Comparison of ENCODE assay signal across 8 mouse cellular contexts in genomic region chr2:157278717-157279415, GRCm38 (mm10). TPM values are rescaled to one million over a fixed set of nuclear protein-coding genes. Genes with fewer than 3 reads are reported as not detected.
A peak's percentile ranks its signal among the peaks of the same experiment; 100 is the strongest.
DNase-seq lines count a peak whose midpoint lies in the region; ATAC-seq and TF ChIP-seq lines count a peak whose summit lies in the region.

Rpn2 (plus strand) TSS chr2:157279017.

- peak; percentile 100 for ATAC-seq in kidney, embryonic 14.5 days (ENCODE audit: low FRiP score, low TSS enrichment)
- ATAC-seq in limb, embryonic 15.5 days (ENCODE audit: insufficient number of reproducible peaks, low FRiP score, low TSS enrichment, low read depth), result peak; percentile 99

- peak within 1 kb of the TSS; percentile 74 for H3K9ac ChIP-seq in kidney, embryonic 14.5 days (ENCODE audit: low read depth, low read length)
- H3K9ac ChIP-seq in limb, embryonic 15.5 days, result peak within 1 kb of the TSS; percentile 91

- WGBS in kidney, embryonic 14.5 days, result under 1% methylated on average over 63 of the region's 64 CpGs
- WGBS in limb, embryonic 15.5 days, result under 1% methylated on average over 62 of the region's 64 CpGs

- H3K4me3 ChIP-seq in bone marrow macrophage, adult 2 months (ENCODE audit: insufficient read depth, low read length), result peak within 1 kb of the TSS; percentile 98
- H3K4me3 ChIP-seq in embryonic fibroblast, embryonic 13.5 days (ENCODE audit: insufficient read depth, low read length), result peak within 1 kb of the TSS; percentile 100
- H3K4me3 ChIP-seq in kidney, embryonic 14.5 days (ENCODE audit: low read length), result peak within 1 kb of the TSS; percentile 78
- H3K4me3 ChIP-seq in limb, embryonic 15.5 days, result peak within 1 kb of the TSS; percentile 100

- peak; percentile 97 for DNase-seq in A20 (ENCODE audit: low read depth, low spot score)
- DNase-seq in heart, adult 9 months (ENCODE audit: low spot score in 2 of 2), result peak; percentile 96 to 98
- DNase-seq in monocyte, adult 2 months (ENCODE audit: low read depth in 1 of 2, low spot score in 2 of 2), result peak; percentile 88 to 92
- peak; percentile 96 for DNase-seq in spleen, postnatal 36 days (ENCODE audit: low spot score in 2 of 2)

- TF ChIP-seq CTCF in bone marrow macrophage, adult 2 months (IDR thresholded peaks at IDR 0.05; ENCODE audit: low read depth, low read length), result no peak
- TF ChIP-seq CTCF in embryonic fibroblast, embryonic 13.5 days (IDR thresholded peaks at IDR 0.05; ENCODE audit: borderline replicate concordance, insufficient read depth, low read length), result no peak

- peaks cover 9% of the 10 kb centered on the region for H3K4me1 ChIP-seq in bone marrow macrophage, adult 2 months (ENCODE audit: control insufficient read depth, insufficient read depth, low read length)
- peaks cover 13% of the 10 kb centered on the region for H3K4me1 ChIP-seq in embryonic fibroblast, embryonic 13.5 days (ENCODE audit: control insufficient read depth, insufficient read depth, low read length)
- peaks cover 16% of the 10 kb centered on the region for H3K4me1 ChIP-seq in kidney, embryonic 14.5 days (ENCODE audit: control insufficient read depth, insufficient read depth, low read length)
- H3K4me1 ChIP-seq in limb, embryonic 15.5 days, result peaks cover 19% of the 10 kb centered on the region

- H3K4me2 ChIP-seq in kidney, embryonic 14.5 days (replicated peaks; ENCODE audit: low read depth, low read length), result peak within 1 kb of the TSS; percentile 75
- peak within 1 kb of the TSS; percentile 64 for H3K4me2 ChIP-seq in limb, embryonic 15.5 days

- no peak for TF ChIP-seq POLR2A in bone marrow macrophage, adult 2 months (IDR thresholded peaks at IDR 0.05; ENCODE audit: borderline replicate concordance, low read depth, low read length)
- peak; percentile 45 for TF ChIP-seq POLR2A in embryonic fibroblast, embryonic 13.5 days (IDR thresholded peaks at IDR 0.05; ENCODE audit: low read depth, low read length)

- no peaks in the 10 kb centered on the region for H3K9me3 ChIP-seq in kidney, embryonic 14.5 days (ENCODE audit: control insufficient read depth, low read length)
- no peaks in the 10 kb centered on the region for H3K9me3 ChIP-seq in limb, embryonic 15.5 days

- peaks cover 18% of the 10 kb centered on the region for H3K36me3 ChIP-seq in kidney, embryonic 14.5 days (ENCODE audit: control insufficient read depth, insufficient read depth, low read length)
- H3K36me3 ChIP-seq in limb, embryonic 15.5 days, result peaks cover 15% of the 10 kb centered on the region

- H3K27ac ChIP-seq in bone marrow macrophage, adult 2 months (ENCODE audit: insufficient read depth, low read depth, low read length), result peak within 1 kb of the TSS; percentile 80
- peak within 1 kb of the TSS; percentile 80 for H3K27ac ChIP-seq in embryonic fibroblast, embryonic 13.5 days (ENCODE audit: insufficient read depth, low read length)
- H3K27ac ChIP-seq in kidney, embryonic 14.5 days (ENCODE audit: low read depth, low read length), result peak within 1 kb of the TSS; percentile 93
- peak within 1 kb of the TSS; percentile 97 for H3K27ac ChIP-seq in limb, embryonic 15.5 days

- H3K27me3 ChIP-seq in kidney, embryonic 14.5 days (ENCODE audit: control insufficient read depth, insufficient read depth, low read length), result no peaks in the 10 kb centered on the region
- no peaks in the 10 kb centered on the region for H3K27me3 ChIP-seq in limb, embryonic 15.5 days

RNA-seq across cellular contexts. Expression of gene Rpn2, which starts in this region (rescaled TPM):
- 175 and 184 TPM in 2 replicates for polyA plus RNA-seq in bone marrow macrophage, adult 2 months (2012; ENCODE audit: insufficient read depth, insufficient read length, missing spikeins)
- polyA plus RNA-seq in embryonic fibroblast, embryonic 13.5 days (2011; ENCODE audit: insufficient read length, low read depth, missing spikeins), result 358 and 394 TPM in 2 replicates
- polyA plus RNA-seq in kidney, embryonic 14.5 days (2014; fragmentation: Nextera tagmentation; extraction: Ambion mirVana), result 202 and 311 TPM in 2 replicates
- polyA plus RNA-seq in limb, embryonic 15.5 days (2015; fragmentation: Nextera tagmentation; extraction: Ambion mirVana), result 342 and 349 TPM in 2 replicates

Comparison
In these comparisons a context has a peak if more than half of its experiments do, and no peak if none do; other contexts are left out.
1. Peak in every context shown above with its lines: DNase-seq, ATAC-seq, H3K4me3 ChIP-seq and H3K27ac ChIP-seq.